Mouse (Mus musculus) 3T3-L1 (cell line): ENCODE measurements at regions not wholly inside any gene's neighbourhood (a gene's known extent, or its start where the extent isn't known, plus 50 kb on each side); places are given as distances from the start of the nearest gene placed in this dataset.
"Not testable (repeated sequence)": the region's sequence is repeated elsewhere in the genome, so short reads cannot be mapped to it uniquely, and the experiment has no call there.

Experiments
- DNase-seq: peaks from one replicate; pipeline ENCODE4 v3.0.0-alpha.2; 2015; ENCODE audit warnings: low read depth, low spot score

GRCm38 (mm10) chrX:17818325-17818724 lies 246.2 kb upstream of the Fundc1 start:
- DNase-seq, result no peak

DNA sequence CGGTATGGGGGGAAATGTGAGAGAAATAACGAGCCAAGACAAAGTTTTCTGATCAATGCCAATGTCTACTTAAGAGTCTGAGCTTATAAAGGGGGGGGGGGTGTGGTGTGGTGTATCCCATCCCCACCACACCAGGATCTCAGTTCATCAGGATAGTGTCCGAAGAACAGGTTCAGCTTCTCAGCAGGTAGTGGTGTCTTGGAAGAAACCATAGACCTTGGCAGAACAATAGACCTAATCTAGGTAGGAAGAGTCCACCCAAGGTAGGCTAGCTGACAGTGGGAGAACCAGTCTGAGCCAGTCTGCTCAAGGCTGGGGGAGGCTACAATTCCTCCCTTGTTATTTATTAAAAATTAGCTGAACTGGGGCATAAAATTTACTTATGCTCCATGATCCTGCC lies 245.5 kb upstream of the Fundc1 start:
- no peak for DNase-seq

DNA sequence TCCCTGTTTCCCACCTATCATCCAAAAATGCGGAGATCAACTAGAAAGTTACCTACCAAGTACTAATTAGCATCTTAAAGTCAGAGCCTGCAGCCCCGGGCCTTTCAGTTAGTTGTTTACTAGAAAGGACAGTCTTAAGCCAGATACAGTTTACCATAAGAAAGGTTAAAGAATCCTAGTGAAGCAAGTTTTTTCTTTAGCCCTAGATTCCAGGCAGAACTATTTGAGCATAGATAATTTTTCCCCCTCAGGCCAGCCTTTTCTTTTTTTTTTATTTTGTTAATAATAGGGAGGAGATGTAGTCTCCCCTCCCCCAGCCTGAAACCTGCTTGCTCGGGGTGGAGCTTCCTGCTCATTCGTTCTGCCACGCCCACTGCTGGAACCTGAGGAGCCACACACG lies 215.9 kb upstream of the Fundc1 start:
- not testable (repeated sequence) for DNase-seq

DNA sequence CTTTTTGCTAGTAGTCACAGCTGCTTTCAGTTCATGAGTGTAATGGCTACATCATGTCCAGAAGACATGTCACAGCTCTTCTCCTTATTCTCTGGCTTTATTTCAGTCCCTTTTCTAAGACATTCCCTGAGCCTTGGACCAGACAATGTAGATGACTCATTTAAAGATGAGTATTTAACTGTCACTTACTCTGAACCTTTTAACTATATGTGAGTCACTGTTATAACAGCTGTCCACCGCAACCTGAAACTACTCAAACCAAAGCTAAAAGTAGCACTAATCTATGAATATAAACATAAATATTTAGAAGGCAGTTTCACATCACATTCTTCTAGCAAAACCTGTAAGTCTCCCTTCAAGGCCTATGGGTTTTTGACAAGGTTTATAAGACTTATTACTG lies 203.8 kb upstream of the Fundc1 start:
- DNase-seq, result no peak

- no peak for DNase-seq
Observed at GRCm38 (mm10) chrX:17752823-17753222, 180.7 kb upstream of the Fundc1 start.

DNA sequence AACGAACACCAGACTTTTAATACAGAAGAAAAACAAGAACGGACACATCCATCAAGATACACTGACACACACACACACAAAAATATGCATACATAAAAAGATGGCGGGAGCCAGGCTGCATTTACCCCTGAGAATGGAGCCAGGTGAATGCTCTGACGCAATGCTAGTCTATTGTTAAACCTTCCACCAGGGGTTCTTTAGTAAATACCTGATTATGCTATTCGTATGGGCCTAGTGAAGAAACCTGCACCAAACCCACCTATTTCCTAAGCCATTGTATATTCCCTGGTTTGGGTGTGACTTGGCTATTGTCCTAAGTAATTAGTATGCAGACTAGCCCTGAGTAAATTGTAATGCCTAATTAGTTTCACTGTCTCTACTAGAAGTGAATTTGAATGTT lies 179.3 kb upstream of the Fundc1 start:
- no peak for DNase-seq

GRCm38 (mm10) chrX:17730233-17730632 lies 158.1 kb upstream of the Fundc1 start:
- DNase-seq, result peak; percentile 73

DNA sequence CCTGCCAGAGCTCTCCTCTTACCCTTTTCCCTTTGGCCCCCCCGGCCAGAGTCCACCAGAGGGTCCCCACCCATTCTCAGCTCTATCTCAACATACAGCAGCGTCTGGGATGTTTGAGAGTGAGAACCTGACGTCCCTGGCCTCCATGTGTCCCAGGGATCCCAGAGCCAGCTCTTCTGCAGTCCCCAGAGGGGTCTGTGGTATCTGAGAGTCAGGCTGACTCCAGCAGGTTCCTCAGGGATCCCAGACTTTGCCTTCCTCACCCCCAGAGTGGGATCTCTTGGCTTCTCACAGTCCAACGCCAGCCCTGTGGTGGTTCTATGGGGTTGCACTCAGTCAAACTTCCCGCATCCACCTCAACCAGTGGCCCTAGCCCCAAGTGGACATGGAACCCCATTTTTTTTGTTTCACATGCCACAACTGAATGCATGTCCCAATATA lies 153.7 kb upstream of the Fundc1 start:
- DNase-seq, result no peak

DNA sequence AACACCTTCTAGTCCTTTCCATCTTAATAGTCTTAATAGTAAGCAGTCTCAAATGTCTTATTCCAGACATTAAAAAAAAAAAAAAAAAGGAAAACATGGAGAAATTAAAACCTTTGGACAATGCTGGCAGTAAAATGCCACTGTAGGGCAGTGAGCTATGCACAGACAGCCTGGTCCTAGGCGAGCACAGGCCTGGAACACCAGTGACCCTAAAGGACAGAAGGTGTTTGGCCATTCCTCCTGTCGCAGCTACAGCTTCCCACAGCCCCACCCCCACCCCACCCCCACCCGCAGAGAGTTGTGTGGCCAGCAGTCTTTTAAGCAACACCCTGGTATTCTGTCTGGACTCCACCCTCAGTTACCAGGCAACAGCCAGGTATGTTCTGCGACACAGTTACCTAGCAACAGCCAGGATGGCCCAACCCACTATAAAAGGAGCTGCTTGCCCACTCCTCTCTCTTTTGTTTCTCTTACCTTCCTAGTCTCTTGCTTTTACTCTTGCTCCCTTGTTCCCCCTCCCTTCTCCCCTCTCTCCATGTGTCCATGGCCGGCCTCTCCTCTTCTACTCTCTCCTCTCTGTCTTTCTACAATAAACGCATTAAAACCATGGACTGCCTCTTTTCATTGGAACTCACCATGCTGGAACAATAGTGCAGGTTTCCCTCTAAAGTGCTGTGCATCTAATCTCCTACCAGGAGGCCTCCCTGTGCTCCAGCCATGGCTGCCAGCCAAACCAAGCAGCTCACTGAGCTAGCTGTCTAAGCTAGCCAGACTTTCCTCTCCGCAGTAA lies 153.1 kb upstream of the Fundc1 start:
- no peak for DNase-seq

DNA sequence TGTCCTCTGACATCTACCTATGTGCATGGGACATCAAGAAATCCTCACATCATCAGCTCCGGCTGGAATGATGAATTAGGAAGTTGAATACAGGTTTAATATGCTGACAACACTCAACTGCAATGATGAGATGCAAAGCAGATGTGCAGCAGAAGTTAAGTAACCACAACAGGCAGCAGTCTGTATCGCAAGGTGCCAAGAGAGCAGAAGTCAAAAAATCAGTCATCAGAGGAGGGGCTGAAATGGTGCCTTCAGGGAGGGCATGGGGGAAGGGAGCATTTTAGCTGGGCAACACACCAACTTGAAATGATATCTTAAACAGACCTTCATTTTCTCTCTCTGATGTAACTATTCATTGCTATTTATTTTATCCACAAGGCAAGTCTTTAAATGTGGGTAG lies 152.3 kb upstream of the Fundc1 start:
- peak; percentile 64 for DNase-seq

GRCm38 (mm10) chrX:17721866-17722625 lies 149.9 kb upstream of the Fundc1 start:
- not testable (repeated sequence) for DNase-seq

GRCm38 (mm10) chrX:17714534-17714933 lies 142.4 kb upstream of the Fundc1 start:
- no peak for DNase-seq

- DNase-seq, result no peak
Observed at GRCm38 (mm10) chrX:17712919-17713318, 140.8 kb upstream of the Fundc1 start.

DNA sequence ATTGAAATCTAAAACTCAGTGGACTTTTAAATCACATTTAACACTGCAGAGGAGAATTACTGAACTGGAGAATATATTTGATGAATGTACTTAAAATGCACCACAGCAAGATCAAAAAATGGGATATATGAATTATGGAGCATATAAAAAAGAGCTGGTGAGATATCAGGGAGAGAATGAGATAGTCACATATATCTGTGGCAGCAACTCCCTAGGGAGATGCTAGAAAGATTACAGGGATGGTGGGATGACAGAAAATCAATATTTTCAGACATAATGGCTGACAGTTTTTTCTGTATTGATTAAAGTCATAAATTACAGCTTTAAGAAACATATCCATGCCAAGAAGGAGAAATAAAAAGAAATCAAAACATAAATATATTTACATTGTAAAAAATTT lies 140.3 kb upstream of the Fundc1 start:
- no peak for DNase-seq
